Mouse (Mus musculus) liver, embryonic 16.5 days (tissue): ENCODE results near the gene Gm10488. TPM values are rescaled to one million over a fixed set of nuclear protein-coding genes. Genes with fewer than 3 reads are reported as not detected.
"Not testable (repeated sequence)": the region's sequence is repeated elsewhere in the genome, so short reads cannot be mapped to it uniquely, and the experiment has no call there.

Experiments
- ATAC-seq: fragments of 200-750 bp; cut with Nextera tagmentation; 2 replicates; pipeline ENCODE4 v1.8.0; 2017; ENCODE audit warnings: low read depth, mild to moderate bottlenecking, moderate number of reproducible peaks, moderate library complexity
- H3K27ac ChIP-seq: fragments of 300-500 bp; sonication (generic); 2 replicates; pipeline ENCODE4 v1.5.1; 2014; ENCODE audit warnings: mild to moderate bottlenecking, low read length
- H3K27me3 ChIP-seq: fragments of 300-500 bp; sonication (generic); 2 replicates; pipeline ENCODE4 v1.6.1; 2014; ENCODE audit warnings: low read depth, low read length, mixed read lengths; ENCODE audit not compliant: control insufficient read depth, insufficient read depth
- H3K36me3 ChIP-seq: fragments of 300-500 bp; sonication (generic); 2 replicates; pipeline ENCODE4 v1.6.1; 2014; ENCODE audit warnings: mild to moderate bottlenecking; ENCODE audit not compliant: control insufficient read depth, insufficient read depth
- H3K4me1 ChIP-seq: fragments of 300-500 bp; sonication (generic); 2 replicates; pipeline ENCODE4 v1.6.1; 2014; ENCODE audit warnings: low read depth, low read length, mixed read lengths; ENCODE audit not compliant: control insufficient read depth
- H3K4me2 ChIP-seq: fragments of 300-500 bp; sonication (generic); 2 replicates; pipeline ENCODE4 v1.6.1; 2014; ENCODE audit warnings: low read depth, low read length, mixed read lengths
- H3K4me3 ChIP-seq: fragments of 300-500 bp; sonication (generic); 2 replicates; pipeline ENCODE4 v1.5.1; 2014; ENCODE audit warnings: low read depth, mild to moderate bottlenecking, low read length
- H3K9ac ChIP-seq: fragments of 300-500 bp; sonication (generic); 2 replicates; pipeline ENCODE4 v1.6.1; 2014; ENCODE audit warnings: low read depth, low read length
- H3K9me3 ChIP-seq: fragments of 300-500 bp; sonication (generic); replicated peaks from 2 replicates; pipeline ENCODE4 v1.6.1; 2016; ENCODE audit warnings: low read length; ENCODE audit not compliant: control insufficient read depth
- WGBS: fragments of 180-500 bp; shearing (Covaris S2); extraction: QIAGEN DNeasy Blood & Tissue Kit; methylation state at CpG from one replicate; pipeline ENCODE4 v1.1.7; 2014; ENCODE audit not compliant: insufficient replicate concordance; 5-methylcytosine and 5-hydroxymethylcytosine counted together
- microRNA-seq: library from miRNA; unstranded; fragments of <30 nt; microRNA quantifications from one replicate; pipeline ENCODE4, GENCODE M21; 2016
- polyA plus RNA-seq: library from polyadenylated mRNA; unstranded; fragments of >200 nt; fragmentation: Nextera tagmentation; extraction: Ambion mirVana; gene quantifications from 2 replicates; pipeline ENCODE4 v1.2.1, GENCODE M21; 2015

Gm10488 gene
- not detected in 2 replicates for polyA plus RNA-seq

DNA sequence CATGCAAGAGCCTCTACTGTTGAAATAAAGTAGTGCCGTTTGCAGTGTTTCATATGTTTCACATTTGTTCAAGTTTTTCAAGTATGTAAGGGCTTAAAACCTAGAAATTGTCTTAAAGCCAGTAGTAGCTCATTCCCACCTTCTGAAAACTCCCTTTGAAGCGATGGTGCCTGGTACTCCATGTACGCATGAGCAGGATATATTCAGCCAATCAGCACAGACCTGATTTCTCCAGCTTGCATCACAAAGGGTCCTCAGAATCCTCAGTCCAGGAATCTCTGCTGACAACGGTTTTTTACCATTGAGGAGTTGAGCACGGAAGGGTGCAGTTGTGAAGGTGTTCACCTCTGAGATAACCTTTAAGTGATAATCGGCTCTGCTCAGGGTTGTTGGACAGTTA, at the start of gene Gm10488:
Gm10488 (plus strand) TSS at position 301 of the 400 bp plus-strand sequence.
- H3K9ac ChIP-seq, H3K27me3 ChIP-seq, H3K36me3 ChIP-seq, H3K9me3 ChIP-seq, H3K27ac ChIP-seq, H3K4me3 ChIP-seq, ATAC-seq, H3K4me1 ChIP-seq, H3K4me2 ChIP-seq: not testable (repeated sequence)
- WGBS = no CpG with 5 or more reads among the region's 6 CpGs

Small RNAs within 50 kb of the gene (microRNA-seq; reads per million reads assigned to microRNA genes)
- not detected for gene Gm44298
